Mouse (Mus musculus) retina, embryonic 14.5 days (tissue): ENCODE results near the gene Ttll11.

Source experiments
- DNase-seq: peaks from one replicate; pipeline ENCODE4 v3.0.0-alpha.2; 2015; ENCODE audit warnings: low spot score

Ttll11 gene

GRCm38 (mm10) chr2:35979644-35980021 lies at the start of gene Ttll11:
Ttll11 (minus strand) TSS chr2:35979913.
- peak; percentile 91 for DNase-seq

- DNase-seq = no peak
These were observed 43.6 kb upstream of the Ttll11 start for GRCm38 (mm10) chr2:36023291-36023690.

- peak; percentile 82 for DNase-seq
These were observed 41.9 kb upstream of the Ttll11 start for GRCm38 (mm10) chr2:36021385-36022159.

GRCm38 (mm10) chr2:36013010-36013409 lies 33.3 kb upstream of the Ttll11 start:
- DNase-seq = no peak

- DNase-seq = peak; percentile 54
These were observed 31.7 kb upstream of the Ttll11 start for GRCm38 (mm10) chr2:36011331-36011825.

GRCm38 (mm10) chr2:36010579-36010978 lies 30.9 kb upstream of the Ttll11 start:
- no peak for DNase-seq

- DNase-seq = peak; percentile 91
These were observed 29.7 kb upstream of the Ttll11 start for GRCm38 (mm10) chr2:36009386-36009785.

- DNase-seq = peak; percentile 87
These were observed 28.4 kb upstream of the Ttll11 start for GRCm38 (mm10) chr2:36008071-36008470.

- DNase-seq = no peak
These were observed 22.5 kb upstream of the Ttll11 start for GRCm38 (mm10) chr2:36002188-36002587.

- no peak for DNase-seq
These were observed 20.7 kb upstream of the Ttll11 start for GRCm38 (mm10) chr2:36000390-36000789.

GRCm38 (mm10) chr2:35999212-35999611 lies 19.5 kb upstream of the Ttll11 start:
- DNase-seq = no peak

- no peak for DNase-seq
These were observed 18.7 kb upstream of the Ttll11 start for GRCm38 (mm10) chr2:35998416-35998815.

GRCm38 (mm10) chr2:35996753-35997152 lies 17.0 kb upstream of the Ttll11 start:
- DNase-seq = no peak

GRCm38 (mm10) chr2:35994303-35994702 lies 14.6 kb upstream of the Ttll11 start:
- no peak for DNase-seq

- DNase-seq = no peak
These were observed 13.8 kb upstream of the Ttll11 start for GRCm38 (mm10) chr2:35993481-35993880.

- no peak for DNase-seq
These were observed 12.5 kb upstream of the Ttll11 start for GRCm38 (mm10) chr2:35992259-35992658.

- DNase-seq = peak; percentile 86
These were observed 4.2 kb upstream of the Ttll11 start for GRCm38 (mm10) chr2:35983869-35984268.

- DNase-seq = no peak
These were observed 2.2 kb upstream of the Ttll11 start for GRCm38 (mm10) chr2:35981872-35982271.

- peak; percentile 59 for DNase-seq
These were observed 621 bp downstream of the Ttll11 start for GRCm38 (mm10) chr2:35978941-35979643.

- no peak for DNase-seq
These were observed 1.3 kb downstream of the Ttll11 start for GRCm38 (mm10) chr2:35978276-35978933.

- DNase-seq = no peak
These were observed 2.0 kb downstream of the Ttll11 start for GRCm38 (mm10) chr2:35977749-35978148.

- DNase-seq = no peak
These were observed 7.3 kb downstream of the Ttll11 start for GRCm38 (mm10) chr2:35972259-35973001.
